Mouse (Mus musculus) embryonic stem cell, embryonic (primary cell): ENCODE measurements around the gene Vwa2.

Experiments used
- CTCF ChIA-PET, 4 experiments: fragments of 300-600 bp in 2 of 4; fragments of 350-600 bp in 2 of 4; sonication (Branson Sonifier 250); formaldehyde crosslinking; loops; one replicate each; lab custom pipeline; 2022; ENCODE audit warnings: inconsistent platforms in 2 of 4; lab: Charles Lee
- POLR2A ChIA-PET, 4 experiments: fragments of 300-600 bp in 2 of 4; fragments of 350-600 bp in 2 of 4; sonication (Branson Sonifier 250); formaldehyde crosslinking; loops; one replicate each; lab custom pipeline; 2022; ENCODE audit warnings: antibody characterized with exemption in 4 of 4, inconsistent platforms in 1 of 4; lab: Charles Lee

Gene Vwa2

GRCm38 (mm10) chr19:56897654-56898053, 23.6 kb downstream of the Vwa2 start:
- CTCF ChIA-PET = interaction anchor here in 1 of 4 experiments (2.0 kb wide), 1 partner anchor 11 kb away, joined by 5 read pairs; no protein-coding TSS in a partner anchor
- POLR2A ChIA-PET = no interaction called here

- ChIA-PET POLR2A (interaction anchor here in 2 of 4 experiments (0.6 to 0.7 kb wide), 2 partner anchors 11 to 102 kb away, joined by 3 to 4 read pairs; no protein-coding TSS in a partner anchor), CTCF (interaction anchor here in 2 of 4 experiments (0.7 to 1.0 kb wide), 2 partner anchors 11 to 1393 kb away, joined by 3 to 8 read pairs; no protein-coding TSS in a partner anchor)
These were observed 30.0 kb downstream of the Vwa2 start for GRCm38 (mm10) chr19:56904095-56904494.

- ChIA-PET POLR2A (interaction anchor here in 1 of 4 experiments (1.0 kb wide), 1 partner anchor 83 kb away, joined by 3 read pairs; the partner anchor contains the start of gene Ccdc186), CTCF (no interaction called here)
These were observed 31.3 kb downstream of the Vwa2 start for GRCm38 (mm10) chr19:56905395-56905794.

DNA sequence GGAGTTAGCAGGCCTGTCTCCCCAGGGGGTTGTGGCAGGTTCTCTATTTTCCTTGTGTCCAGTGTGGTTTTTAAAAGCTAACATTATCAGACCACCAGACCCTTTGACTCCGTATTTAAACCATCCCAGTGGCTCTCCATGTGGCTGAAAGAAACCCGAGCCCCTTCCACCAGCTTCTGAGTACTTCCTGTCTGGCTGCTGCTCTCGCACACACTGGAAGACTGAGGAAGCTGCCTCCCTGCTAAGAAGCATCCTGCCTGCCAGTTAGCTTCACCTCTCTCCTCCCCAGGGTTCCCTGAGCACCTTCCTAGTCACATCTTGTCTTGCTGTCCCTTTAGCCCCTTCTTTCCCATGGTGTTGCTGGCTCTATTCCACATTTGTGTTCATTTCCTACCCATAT, 33.8 kb downstream of the Vwa2 start:
- POLR2A ChIA-PET = interaction anchor here in 2 of 4 experiments (0.5 to 0.7 kb wide), 2 partner anchors 10 to 98 kb away, joined by 3 to 4 read pairs; no protein-coding TSS in a partner anchor
- CTCF ChIA-PET = interaction anchor here (0.5 to 2.0 kb wide), 29 partner anchors 9 to 502 kb away, joined by 3 to 10 read pairs (median 3); partner anchors contain the start of gene Afap1l2 (in 1 of the 4)

DNA sequence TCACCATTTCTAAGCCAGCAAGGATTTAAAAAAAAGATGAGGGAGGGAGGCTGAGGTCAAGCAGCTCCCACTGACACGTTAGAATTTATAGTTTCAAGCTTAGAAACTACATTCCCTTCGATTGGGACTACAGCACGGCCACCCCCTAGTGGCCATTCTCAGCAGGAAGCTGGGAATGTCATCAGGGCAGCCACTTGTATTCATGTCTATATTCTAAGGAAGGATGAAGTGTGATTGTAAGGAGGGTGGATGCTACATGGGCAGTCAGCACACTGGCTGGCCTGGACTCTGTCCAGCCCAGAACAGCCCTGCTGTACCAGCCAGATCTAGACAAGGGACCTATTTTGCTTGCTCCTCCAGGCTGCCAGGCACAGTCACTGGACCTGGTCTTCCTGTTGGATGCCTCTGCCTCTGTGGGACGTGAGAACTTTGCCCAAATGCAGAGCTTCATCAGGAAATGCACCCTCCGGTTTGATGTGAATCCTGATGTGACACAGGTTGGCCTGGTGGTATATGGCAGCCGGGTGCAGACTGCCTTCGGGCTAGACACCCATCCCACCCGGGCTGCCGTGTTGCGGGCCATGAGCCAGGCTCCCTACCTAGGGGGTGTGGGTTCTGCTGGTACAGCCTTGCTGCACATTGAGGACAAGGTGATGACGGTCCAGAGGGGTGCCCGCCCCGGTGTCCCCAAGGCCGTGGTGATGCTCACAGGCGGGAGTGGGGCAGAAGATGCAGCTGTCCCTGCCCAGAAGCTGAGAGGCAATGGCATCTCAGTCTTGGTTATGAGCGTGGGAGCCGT, 34.6 kb downstream of the Vwa2 start:
- POLR2A ChIA-PET = interaction anchor here in 1 of 4 experiments (1.1 kb wide), 1 partner anchor 28 kb away, joined by 3 read pairs; no protein-coding TSS in a partner anchor
- CTCF ChIA-PET = interaction anchor here (0.5 to 2.0 kb wide), 34 partner anchors 9 to 557 kb away, joined by 3 to 10 read pairs (median 3); partner anchors contain the start of gene Afap1l2 (in 2 of the 4)

GRCm38 (mm10) chr19:56910561-56910960, 36.5 kb downstream of the Vwa2 start:
- ChIA-PET CTCF (interaction anchor here in 1 of 4 experiments (1.1 kb wide), 1 partner anchor 9 kb away, joined by 3 read pairs; no protein-coding TSS in a partner anchor), POLR2A (no interaction called here)

- CTCF ChIA-PET = no interaction called here
These were observed 39.7 kb downstream of the Vwa2 start for GRCm38 (mm10) chr19:56913761-56914160.

GRCm38 (mm10) chr19:56914658-56915057, 40.6 kb downstream of the Vwa2 start:
- ChIA-PET CTCF (interaction anchor here in 2 of 4 experiments (1.0 to 1.5 kb wide), 2 partner anchors 10 to 117 kb away, joined by 3 to 5 read pairs; no protein-coding TSS in a partner anchor), POLR2A (interaction anchor here in 2 of 4 experiments (0.6 to 0.9 kb wide), 2 partner anchors 11 to 15 kb away, joined by 3 to 4 read pairs; no protein-coding TSS in a partner anchor)

More at GRCm38 (mm10) chr19:56913761-56914160, 39.7 kb downstream of the Vwa2 start:
- POLR2A ChIA-PET = interaction anchor here in 1 of 4 experiments (0.6 kb wide), 1 partner anchor 95 kb away, joined by 3 read pairs; no protein-coding TSS in a partner anchor

DNA sequence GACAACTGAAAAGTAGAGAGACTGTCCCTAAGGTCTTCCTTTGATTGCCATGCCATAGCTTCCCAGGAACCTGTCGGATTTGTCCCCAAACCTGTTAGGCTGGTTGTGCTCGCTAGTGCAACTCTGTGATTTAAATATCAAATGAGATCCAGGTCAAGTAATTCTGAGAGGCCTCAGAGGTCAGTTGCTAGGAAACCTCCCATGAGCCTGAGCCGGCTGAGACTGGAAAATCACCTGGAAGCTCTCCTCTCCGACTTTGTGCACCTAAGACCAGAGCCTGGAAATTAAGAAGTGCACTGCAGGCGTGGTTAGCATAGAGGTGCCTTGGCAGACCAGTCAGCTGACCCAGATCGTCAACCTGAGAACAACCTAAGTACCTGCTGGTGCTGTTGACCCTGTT, 41.0 kb downstream of the Vwa2 start:
- ChIA-PET POLR2A (interaction anchor here in 2 of 4 experiments (0.6 to 1.2 kb wide), 4 partner anchors 11 to 35 kb away, joined by 3 to 4 read pairs (median 3); no protein-coding TSS in a partner anchor), CTCF (interaction anchor here in 2 of 4 experiments (0.5 to 1.5 kb wide), 5 partner anchors 11 to 473 kb away, joined by 3 to 5 read pairs (median 4); partner anchors contain the start of gene Afap1l2 (in 1 of the 2))

GRCm38 (mm10) chr19:56919628-56920027, 45.6 kb downstream of the Vwa2 start:
- POLR2A ChIA-PET = interaction anchor here in 1 of 4 experiments (1.0 kb wide), 1 partner anchor 10 kb away, joined by 3 read pairs; no protein-coding TSS in a partner anchor
- CTCF ChIA-PET = interaction anchor here (0.5 to 4.1 kb wide), 12 partner anchors 9 to 126 kb away, joined by 3 to 28 read pairs (median 4); partner anchors contain the start of gene Afap1l2 (in 1 of the 4)

- ChIA-PET POLR2A (interaction anchor here in 2 of 4 experiments (0.5 to 0.7 kb wide), 2 partner anchors 178 to 219 kb away, joined by 3 read pairs; no protein-coding TSS in a partner anchor), CTCF (interaction anchor here in 3 of 4 experiments (0.5 to 4.1 kb wide), 9 partner anchors 9 to 112 kb away, joined by 3 to 28 read pairs (median 3); partner anchors contain the start of gene Afap1l2 (in 1 of the 3))
These were observed 46.2 kb downstream of the Vwa2 start for GRCm38 (mm10) chr19:56920232-56920631.

GRCm38 (mm10) chr19:56921744-56922143, 47.7 kb downstream of the Vwa2 start:
- ChIA-PET CTCF (interaction anchor here in 3 of 4 experiments (0.5 to 4.1 kb wide), 6 partner anchors 14 to 1180 kb away, joined by 3 to 28 read pairs (median 4); partner anchors contain the start of gene Tcf7l2 (in 1 of the 3)), POLR2A (interaction anchor here in 1 of 4 experiments (1.3 kb wide), 1 partner anchor 8 kb away, joined by 3 read pairs; no protein-coding TSS in a partner anchor)

- ChIA-PET POLR2A (interaction anchor here in 1 of 4 experiments (1.2 kb wide), 1 partner anchor 8 kb away, joined by 3 read pairs; no protein-coding TSS in a partner anchor), CTCF (interaction anchor here in 3 of 4 experiments (0.6 to 2.2 kb wide), 5 partner anchors 10 to 713 kb away, joined by 3 to 14 read pairs (median 6); no protein-coding TSS in a partner anchor)
These were observed 55.3 kb downstream of the Vwa2 start for GRCm38 (mm10) chr19:56929392-56929791.

DNA sequence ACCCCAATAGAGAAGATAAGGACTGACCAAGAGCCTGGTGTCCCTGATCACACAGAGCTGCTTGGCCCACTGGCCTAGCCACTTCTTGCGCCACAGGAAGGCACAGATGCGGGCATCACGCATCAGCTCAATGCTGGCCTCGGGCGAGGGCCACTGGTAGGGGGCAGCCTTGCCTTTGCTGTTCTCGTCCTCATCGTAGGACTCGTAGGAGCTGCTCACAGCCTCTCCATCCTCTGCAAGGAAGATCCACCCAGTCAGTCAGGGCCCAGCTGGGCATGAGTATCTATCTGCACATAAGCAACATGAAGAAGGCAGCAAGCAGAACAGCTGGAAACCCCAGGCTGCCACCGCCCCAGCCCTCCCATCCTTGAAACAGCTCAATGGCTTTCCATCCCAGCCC, 56.0 kb downstream of the Vwa2 start:
- POLR2A ChIA-PET = interaction anchor here in 2 of 4 experiments (0.6 to 1.2 kb wide), 3 partner anchors 9 to 40 kb away, joined by 3 read pairs; no protein-coding TSS in a partner anchor
- CTCF ChIA-PET = interaction anchor here in 3 of 4 experiments (0.6 to 2.2 kb wide), 6 partner anchors 11 to 712 kb away, joined by 3 to 14 read pairs (median 6); partner anchors contain the start of gene Tdrd1 (in 1 of the 3)

GRCm38 (mm10) chr19:56933800-56934199, 59.8 kb downstream of the Vwa2 start:
- CTCF ChIA-PET = interaction anchor here in 3 of 4 experiments (0.6 to 1.1 kb wide), 3 partner anchors 26 to 1064 kb away, joined by 3 to 6 read pairs (median 4); partner anchors contain the start of gene Afap1l2 (in 1 of the 3)
- POLR2A ChIA-PET = interaction anchor here in 3 of 4 experiments (0.6 to 0.7 kb wide), 6 partner anchors 18 to 1121 kb away, joined by 3 to 12 read pairs (median 3); no protein-coding TSS in a partner anchor

DNA sequence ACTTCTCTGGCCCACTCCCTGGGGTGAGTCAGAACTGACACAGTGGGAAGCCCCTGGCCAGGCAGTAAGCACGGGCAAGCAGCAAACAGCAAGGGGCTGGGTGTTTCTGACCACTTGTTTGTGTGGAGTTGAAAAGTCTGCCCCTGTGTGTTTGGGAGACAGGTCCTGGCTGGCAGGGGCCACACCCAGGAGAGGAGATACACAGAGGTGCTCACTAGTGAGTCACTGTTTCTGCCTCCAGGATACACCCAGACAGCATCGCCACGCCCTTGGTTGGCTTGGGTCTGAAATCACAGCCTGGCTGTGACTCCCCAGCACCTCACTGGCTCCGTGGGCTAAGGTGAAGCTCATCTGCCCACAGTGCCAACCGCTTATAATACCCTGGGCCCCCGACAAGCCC, 61.1 kb downstream of the Vwa2 start:
- CTCF ChIA-PET = interaction anchor here (0.6 to 2.8 kb wide), 29 partner anchors 10 to 423 kb away, joined by 3 to 14 read pairs (median 4); partner anchors contain the start of genes Afap1l2 (in 2 of the 4) and Tdrd1 (in 1 of the 4)
- POLR2A ChIA-PET = interaction anchor here in 2 of 4 experiments (0.5 to 0.7 kb wide), 3 partner anchors 32 to 566 kb away, joined by 3 to 5 read pairs (median 3); no protein-coding TSS in a partner anchor

GRCm38 (mm10) chr19:56935777-56936176, 61.7 kb downstream of the Vwa2 start:
- POLR2A ChIA-PET = interaction anchor here in 2 of 4 experiments (0.5 to 1.2 kb wide), 4 partner anchors 27 to 566 kb away, joined by 3 read pairs; no protein-coding TSS in a partner anchor
- CTCF ChIA-PET = interaction anchor here (0.6 to 2.8 kb wide), 30 partner anchors 9 to 422 kb away, joined by 3 to 14 read pairs (median 4); partner anchors contain the start of genes Afap1l2 (in 2 of the 4) and Tdrd1 (in 1 of the 4)
